Mouse (Mus musculus) cerebellum, adult 18-20 months (tissue): ENCODE results near the gene Rpp25l.

Experiments
- DNase-seq, 2 experiments: peaks; one replicate each; pipeline ENCODE4 v3.0.0; 2021

Gene Rpp25l

GRCm38 (mm10) chr4:41665009-41665675 lies 48.2 kb downstream of the Rpp25l start:
- DNase-seq, result no peak

DNA sequence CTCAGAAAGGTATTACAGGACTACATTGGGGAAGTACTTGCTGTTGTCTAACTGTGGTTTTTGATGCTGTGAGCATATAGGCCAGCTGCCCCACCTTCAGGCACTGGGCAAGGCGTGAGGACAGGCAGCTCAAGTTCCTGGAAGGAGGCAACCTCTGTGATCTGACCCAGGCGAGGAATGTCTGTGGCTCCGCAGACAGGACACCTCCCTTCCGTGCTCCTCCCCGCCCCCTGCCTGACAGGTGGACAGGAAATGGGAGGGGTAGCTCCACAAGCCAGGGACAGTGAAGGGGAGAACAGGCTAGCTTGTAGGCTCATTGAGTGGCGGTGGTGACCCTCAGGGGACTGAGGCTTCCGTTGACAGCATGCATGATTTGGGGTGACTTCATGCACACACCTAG lies 48.8 kb downstream of the Rpp25l start:
- DNase-seq, result no peak

DNA sequence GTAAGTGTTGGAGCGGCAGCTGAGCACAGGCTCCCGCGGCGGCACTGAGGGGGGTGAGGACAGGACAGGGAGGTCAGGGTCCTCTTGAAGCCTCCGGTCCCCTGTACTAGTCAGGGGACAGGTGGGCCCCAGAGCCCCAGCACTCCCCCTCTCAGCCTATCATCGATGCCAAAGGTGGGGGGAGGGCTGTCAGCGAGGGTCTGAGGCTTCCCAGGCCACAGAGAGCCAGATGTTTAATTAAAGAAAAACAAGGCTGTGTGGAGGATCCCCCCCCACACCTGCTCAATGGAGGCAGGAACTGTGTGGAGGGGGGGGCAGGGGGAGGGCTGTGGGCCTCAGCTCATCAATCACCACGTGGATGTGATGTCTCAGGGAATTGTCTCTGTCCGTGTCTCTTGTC lies 49.7 kb downstream of the Rpp25l start:
- DNase-seq, result no peak

- DNase-seq, result no peak
These were observed 50.6 kb downstream of the Rpp25l start for GRCm38 (mm10) chr4:41662723-41663122.
